In the genomic region with DNA sequence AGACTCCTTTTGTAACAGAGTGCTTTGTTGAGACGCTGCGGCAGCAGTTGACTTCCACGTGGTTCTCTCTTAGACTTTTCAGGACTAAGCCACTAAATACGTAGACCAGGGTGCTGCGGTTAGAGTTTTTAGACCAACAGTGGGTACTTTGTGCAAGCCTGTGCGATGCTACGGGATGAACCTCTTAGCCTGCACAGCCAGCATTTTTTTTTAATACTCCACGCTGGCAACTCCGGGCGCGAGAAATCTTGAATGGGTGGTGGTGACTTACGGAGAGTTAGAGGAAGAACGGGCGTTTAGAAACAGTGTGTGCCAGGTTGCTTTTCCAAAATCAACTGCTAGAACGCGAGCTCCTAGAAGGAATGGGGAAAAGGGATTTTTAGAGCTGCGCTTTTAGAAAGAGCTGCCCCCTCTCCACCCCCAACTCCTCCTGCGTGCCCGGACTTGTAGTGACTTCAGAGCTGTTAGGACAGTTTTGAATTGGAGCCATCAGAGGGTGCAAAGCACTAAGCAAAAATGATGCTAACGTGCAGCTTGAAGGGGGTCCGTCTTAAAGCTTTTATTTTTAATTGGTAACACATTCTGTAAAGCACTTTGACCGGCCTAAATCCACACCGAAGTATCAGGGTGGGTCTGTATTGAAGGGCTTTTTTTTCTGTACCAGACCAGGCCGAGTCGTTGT, we compare ENCODE assay signal across 8 mouse cellular contexts. TPM values are rescaled to one million over a fixed set of nuclear protein-coding genes. Genes with fewer than 3 reads are reported as not detected.
DNase-seq lines count a peak whose midpoint lies in the region; ATAC-seq and TF ChIP-seq lines count a peak whose summit lies in the region.

No protein-coding gene starts in this region.

- no peaks in the 10 kb centered on the region for H3K36me3 ChIP-seq in spleen, adult 2 months (ENCODE audit: control insufficient read depth, insufficient read depth, low read length)
- no peaks in the 10 kb centered on the region for H3K36me3 ChIP-seq in forebrain, postnatal 0 days (ENCODE audit: insufficient read depth)
- H3K36me3 ChIP-seq in kidney, embryonic 15.5 days, result no peaks in the 10 kb centered on the region
- H3K36me3 ChIP-seq in megakaryocyte, embryonic 14.5 days (replicated peaks; ENCODE audit: low read length), result no peaks in the 10 kb centered on the region

- H3K27me3 ChIP-seq in spleen, adult 2 months (ENCODE audit: control insufficient read depth, insufficient read depth, low read length), result peaks cover 8% of the 10 kb centered on the region
- H3K27me3 ChIP-seq in forebrain, postnatal 0 days (ENCODE audit: insufficient read depth, low read length), result peaks cover 3% of the 10 kb centered on the region; the same call in 1 of the 2 replicates
- H3K27me3 ChIP-seq in kidney, embryonic 15.5 days, result no peaks in the 10 kb centered on the region
- H3K27me3 ChIP-seq in megakaryocyte, embryonic 14.5 days (replicated peaks), result peaks cover 29% of the 10 kb centered on the region

- peak overlapping the region; percentile 42 for H3K4me3 ChIP-seq in spleen, adult 2 months (ENCODE audit: extremely low read depth, insufficient read depth, insufficient read length)
- H3K4me3 ChIP-seq in bone marrow, adult 2 months (replicated peaks; ENCODE audit: control insufficient read depth, low read depth, low read length), result peak overlapping the region; percentile 26
- H3K4me3 ChIP-seq in forebrain, postnatal 0 days (ENCODE audit: low read depth, low read length), result peak overlapping the region; percentile 50
- H3K4me3 ChIP-seq in kidney, embryonic 15.5 days (replicated peaks), result peak overlapping the region; percentile 70
- peak overlapping the region; percentile 92 for H3K4me3 ChIP-seq in megakaryocyte, embryonic 14.5 days (replicated peaks)

- no peaks in the 10 kb centered on the region for H3K9me3 ChIP-seq in forebrain, postnatal 0 days (ENCODE audit: low read length)
- H3K9me3 ChIP-seq in kidney, embryonic 15.5 days (replicated peaks), result no peaks in the 10 kb centered on the region
- no peaks in the 10 kb centered on the region for H3K9me3 ChIP-seq in megakaryocyte, embryonic 14.5 days

- H3K4me1 ChIP-seq in spleen, adult 2 months (ENCODE audit: control insufficient read depth, insufficient read depth, insufficient read length), result no peaks in the 10 kb centered on the region
- no peaks in the 10 kb centered on the region for H3K4me1 ChIP-seq in bone marrow, adult 2 months (ENCODE audit: control insufficient read depth, insufficient read depth, low read length)
- H3K4me1 ChIP-seq in forebrain, postnatal 0 days (ENCODE audit: insufficient read depth), result 0 out of 2 replicates have a peak, but pooled peaks cover 4% of the 10 kb centered on the region
- peaks cover 26% of the 10 kb centered on the region for H3K4me1 ChIP-seq in kidney, embryonic 15.5 days
- H3K4me1 ChIP-seq in megakaryocyte, embryonic 14.5 days, result peaks cover 24% of the 10 kb centered on the region

- peak overlapping the region; percentile 29 for H3K27ac ChIP-seq in spleen, adult 2 months (ENCODE audit: insufficient read depth, low read length)
- no peak overlapping the region for H3K27ac ChIP-seq in bone marrow, adult 2 months (ENCODE audit: control insufficient read depth, insufficient read depth, low read depth, low read length, poor library complexity)
- H3K27ac ChIP-seq in forebrain, postnatal 0 days (ENCODE audit: low read depth, low read length), result peak overlapping the region; percentile 48
- H3K27ac ChIP-seq in kidney, embryonic 15.5 days, result peak overlapping the region; percentile 91

- no peak for DNase-seq in spleen, adult 2 months (ENCODE audit: low read depth in 1 of 2, low spot score in 2 of 2)
- DNase-seq in spleen, adult 18-20 months, result no peak
- DNase-seq in forebrain, postnatal 0 days, result peak; percentile 47
- DNase-seq in urinary bladder, postnatal 36 days (ENCODE audit: low spot score in 2 of 2), result peak; percentile 4 to 17

- H3K4me2 ChIP-seq in forebrain, postnatal 0 days (ENCODE audit: low read depth), result peak overlapping the region; percentile 94
- peak overlapping the region; percentile 61 for H3K4me2 ChIP-seq in kidney, embryonic 15.5 days

- ATAC-seq in forebrain, postnatal 0 days, result peak; percentile 48
- ATAC-seq in kidney, embryonic 15.5 days (replicated peaks; ENCODE audit: low FRiP score), result peak; percentile 46
- no peak for ATAC-seq in activated CD4-positive, CD25-positive, alpha-beta regulatory T cell, adult 4 months

- TF ChIP-seq POLR2A in spleen, adult 2 months (IDR thresholded peaks at IDR 0.05; ENCODE audit: low read depth, low read length), result no peak
- no peak for TF ChIP-seq POLR2A in bone marrow, adult 2 months (IDR thresholded peaks at IDR 0.05; ENCODE audit: borderline replicate concordance, control insufficient read depth, low read depth, low read length)

- WGBS in spleen, adult 2 months, result 1% methylated on average over 25 of the region's 25 CpGs
- under 1% methylated on average over 25 of the region's 25 CpGs for WGBS in bone marrow, adult 2 months
- WGBS in forebrain, postnatal 0 days, result under 1% methylated on average over 25 of the region's 25 CpGs
- WGBS in kidney, embryonic 15.5 days, result under 1% methylated on average over 25 of the region's 25 CpGs

- H3K9ac ChIP-seq in forebrain, postnatal 0 days, result peak overlapping the region; percentile 36
- peak overlapping the region; percentile 73 for H3K9ac ChIP-seq in kidney, embryonic 15.5 days

- TF ChIP-seq CTCF in spleen, adult 2 months (IDR thresholded peaks at IDR 0.05; ENCODE audit: extremely low read depth, insufficient read depth, insufficient read length, insufficient replicate concordance), result no peak
- no peak for TF ChIP-seq CTCF in bone marrow, adult 2 months (IDR thresholded peaks at IDR 0.05; ENCODE audit: control insufficient read depth, insufficient read depth, low read length)
- TF ChIP-seq CTCF in forebrain, postnatal 0 days (IDR thresholded peaks at IDR 0.05; ENCODE audit: low read depth), result no peak

RNA-seq across cellular contexts. Expression of a gene that starts 1.0 kb away (rescaled TPM):
- polyA plus RNA-seq in spleen, adult 2 months (2012; rRNA removed), result 6.4 and 6.7 TPM in 2 replicates
- polyA plus RNA-seq in bone marrow, adult 2 months (2011; ENCODE audit: insufficient read depth, insufficient read length, low replicate concordance, missing spikeins), result 16.2 and 25.4 TPM in 2 replicates
- 43.9 and 53.0 TPM in 2 replicates for total RNA-seq in forebrain, postnatal 0 days (2014; rRNA removed)
- 105 and 113 TPM in 2 replicates for polyA plus RNA-seq in forebrain, postnatal 0 days (2015; fragmentation: Nextera tagmentation; extraction: Ambion mirVana)
- polyA plus RNA-seq in kidney, embryonic 15.5 days (2015; fragmentation: Nextera tagmentation; extraction: Ambion mirVana), result 141 and 151 TPM in 2 replicates
- polyA plus RNA-seq in megakaryocyte, embryonic 14.5 days (2012; ENCODE audit: insufficient read depth, low replicate concordance), result 0.10 TPM in 1 of 2 replicates, not detected in the other
- under 1 TPM in 1 of 2 experiments, not detected in 1; 0.21 TPM for polyA plus RNA-seq in activated CD4-positive, CD25-positive, alpha-beta regulatory T cell, adult 4 months (2017; shearing (Covaris generic))

Comparison
In these comparisons a context has a peak if more than half of its experiments do, and no peak if none do; other contexts are left out.
1. DNase-seq: peak in forebrain, postnatal 0 days (single experiment) and urinary bladder, postnatal 36 days (2 of 2); none in spleen, adult 2 months (0 of 2) and spleen, adult 18-20 months (0 of 2).
2. H3K4me3 ChIP-seq: peak in every context shown above with its lines; median percentile 92 in megakaryocyte, embryonic 14.5 days; 70 in kidney, embryonic 15.5 days; 50 in forebrain, postnatal 0 days; 42 in spleen, adult 2 months; 26 in bone marrow, adult 2 months.